Mouse (Mus musculus) lung, adult 18-20 months (tissue): ENCODE measurements at regions not wholly inside any gene's neighbourhood (a gene's known extent, or its start where the extent isn't known, plus 50 kb on each side); places are given as distances from the start of the nearest gene placed in this dataset.

Experiments
- DNase-seq, 2 experiments: peaks; one replicate each; pipeline ENCODE4 v3.0.0; 2022; ENCODE audit warnings: mixed read lengths in 2 of 2

DNA sequence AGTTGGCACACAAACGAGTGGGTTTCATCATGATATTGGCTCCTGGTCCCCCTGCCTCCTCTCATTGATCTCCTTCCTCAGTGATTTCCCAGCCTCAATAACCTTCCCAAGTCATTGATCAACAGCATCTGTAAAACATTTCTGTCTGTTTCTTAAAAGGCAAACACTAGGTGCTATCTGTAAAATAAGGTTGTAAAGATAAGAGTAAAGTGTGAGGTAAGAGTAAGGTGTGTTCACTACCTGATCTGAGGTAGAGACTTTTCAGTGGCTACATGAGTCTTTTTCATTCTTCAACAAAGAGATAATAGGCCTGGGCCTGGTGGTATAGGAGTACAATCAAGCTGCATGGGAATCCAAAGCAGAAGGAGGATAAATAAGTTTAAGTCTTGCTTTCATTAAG, 55.7 kb downstream of the Plk2 start:
- DNase-seq, result no peak

GRCm38 (mm10) chr13:110452009-110452525, 57.2 kb downstream of the Plk2 start:
- DNase-seq, result no peak

DNA sequence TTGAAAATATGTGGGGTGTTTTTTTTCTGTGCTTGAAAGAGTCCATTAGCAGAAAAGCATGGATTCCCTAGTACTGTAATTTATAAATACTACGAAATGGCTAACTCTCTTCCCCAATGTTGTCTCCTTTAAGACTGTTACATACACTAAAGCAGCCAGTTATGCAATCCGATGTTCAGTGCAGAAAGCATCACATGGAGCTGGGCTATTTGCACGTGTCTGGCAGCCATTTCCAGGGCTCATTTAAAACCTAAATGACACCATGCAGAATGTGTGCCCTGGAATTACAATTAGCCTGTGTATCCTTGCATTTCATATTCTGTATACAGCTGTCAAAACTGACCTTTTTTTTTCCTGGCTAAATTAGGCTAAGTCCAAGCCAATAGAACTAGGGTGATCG, 60.2 kb downstream of the Plk2 start:
- no peak for DNase-seq

- no peak for DNase-seq
Measured at GRCm38 (mm10) chr13:110455569-110456196, 60.8 kb downstream of the Plk2 start.

DNA sequence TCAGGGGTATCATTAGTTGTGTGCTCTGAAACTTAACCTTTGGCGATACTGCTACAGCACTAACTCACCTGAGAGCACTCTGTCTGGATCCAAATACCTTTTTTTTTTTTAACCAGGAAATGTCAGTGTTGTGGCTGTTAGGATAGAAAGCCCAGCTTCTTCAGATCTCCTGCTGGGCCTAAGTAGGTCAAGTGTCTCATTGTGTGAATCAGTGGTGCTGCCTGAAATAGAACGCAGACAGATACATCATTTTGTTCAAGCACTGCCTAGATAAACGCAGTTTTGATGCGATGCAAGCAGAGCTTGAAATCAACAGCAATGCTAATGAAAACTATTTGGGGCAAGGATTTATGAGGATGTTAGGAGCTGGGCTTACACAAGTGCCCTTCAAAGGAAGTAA, 63.9 kb downstream of the Plk2 start:
- DNase-seq, result no peak

DNA sequence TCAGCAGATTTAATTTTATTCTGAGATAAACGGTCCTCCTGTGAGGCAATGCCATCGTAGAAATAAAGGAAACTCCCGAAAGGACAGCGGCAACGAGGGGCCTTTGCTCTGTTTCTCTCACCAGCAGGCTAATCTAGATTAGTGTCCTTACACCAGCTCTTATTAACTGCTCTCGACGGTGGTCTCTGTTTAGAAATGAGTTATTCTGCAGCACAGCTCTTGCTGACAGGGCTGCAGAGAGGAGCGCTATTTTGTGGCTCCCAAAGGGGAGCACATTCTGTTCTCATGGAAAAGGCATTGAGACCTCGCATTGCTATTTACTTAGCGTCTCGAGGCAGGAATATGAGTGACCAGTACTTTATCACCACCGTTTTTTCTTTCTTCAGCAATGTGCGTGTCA, 66.7 kb downstream of the Plk2 start:
- no peak for DNase-seq

GRCm38 (mm10) chr13:110471526-110471925, 76.7 kb downstream of the Plk2 start:
- DNase-seq, result no peak

GRCm38 (mm10) chr13:110477709-110478108, 82.9 kb downstream of the Plk2 start:
- no peak for DNase-seq

GRCm38 (mm10) chr13:110484358-110484940, 89.6 kb downstream of the Plk2 start:
- DNase-seq, result peak in 1 of 2 experiments; percentile 4

- DNase-seq, result no peak
Measured at GRCm38 (mm10) chr13:110485515-110485914, 90.7 kb downstream of the Plk2 start.

DNA sequence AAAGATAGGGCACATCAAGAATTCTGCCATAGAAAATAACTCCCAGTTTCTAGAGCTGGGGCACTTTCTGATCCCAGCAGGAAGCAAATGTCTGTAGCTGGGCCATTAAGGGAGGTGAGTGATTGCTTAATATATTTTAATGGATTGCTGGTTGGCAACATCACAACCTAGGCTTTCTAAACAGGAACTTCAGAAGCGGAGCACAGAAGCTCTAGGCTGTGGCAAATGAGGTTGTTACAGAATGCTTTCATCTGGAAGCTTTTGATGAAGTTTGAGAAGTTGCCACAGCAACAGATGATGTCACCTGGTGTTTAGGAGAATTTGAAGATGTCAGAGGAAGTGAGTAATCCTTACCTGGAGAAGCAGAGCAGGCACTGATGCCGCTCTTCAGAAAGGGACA, 95.3 kb downstream of the Plk2 start:
- DNase-seq, result no peak

DNA sequence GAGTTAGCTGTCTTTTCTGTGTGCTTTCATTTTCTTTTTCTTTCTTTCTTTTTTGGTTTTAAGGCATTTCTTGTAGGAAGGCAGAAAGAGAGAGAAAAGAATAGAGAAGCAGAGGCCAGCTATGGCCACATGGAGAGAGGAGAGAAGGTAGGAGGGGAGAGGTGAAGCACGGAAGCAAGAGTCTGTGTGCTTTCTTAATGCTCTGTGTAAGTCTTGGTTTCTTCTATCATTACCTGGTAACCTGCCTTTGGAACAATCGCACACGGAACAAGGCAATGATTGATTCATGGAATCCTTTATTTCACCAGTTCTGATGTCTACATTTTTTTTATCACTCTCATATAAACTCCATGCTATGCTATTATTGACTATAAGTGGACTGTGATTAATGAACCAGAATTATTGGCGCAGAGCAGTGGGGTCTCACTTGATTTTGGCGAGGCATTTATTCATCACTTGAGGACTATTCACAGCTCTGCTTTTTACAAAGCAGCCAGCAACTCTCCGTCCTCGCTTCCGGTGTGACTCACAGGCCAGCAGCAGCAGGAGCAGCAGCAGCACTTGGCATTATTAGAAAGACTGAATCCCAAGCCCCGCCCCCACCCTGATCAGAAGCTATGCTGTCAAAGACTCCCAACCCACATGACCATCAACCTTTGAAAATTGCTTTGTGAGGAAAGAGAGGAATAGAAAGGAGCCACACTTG, 97.6 kb downstream of the Plk2 start:
- no peak for DNase-seq

DNA sequence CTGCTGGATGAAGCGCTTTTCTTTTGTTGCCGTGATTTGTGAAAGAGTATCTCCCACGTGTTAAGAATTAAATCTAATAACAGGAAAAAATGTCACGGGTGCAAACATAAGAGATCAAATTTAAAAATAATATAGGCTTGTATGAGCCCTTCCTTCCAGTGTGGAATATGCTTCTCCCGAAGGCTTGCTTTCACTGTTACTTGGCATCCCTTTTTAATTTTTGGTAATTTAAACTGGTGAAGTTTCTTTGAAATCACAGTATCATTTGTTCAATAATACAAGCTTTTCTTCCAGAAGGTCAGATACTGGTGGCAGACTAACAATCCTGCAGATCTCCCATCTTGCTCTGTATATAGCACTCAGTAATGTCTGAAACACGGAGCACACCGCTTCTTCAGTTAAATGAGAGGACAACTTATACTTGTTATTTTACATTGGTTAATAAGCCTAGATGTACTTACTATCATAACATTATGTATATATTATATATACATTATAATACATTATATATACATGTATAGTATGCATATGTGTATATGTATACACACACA, 98.2 kb downstream of the Plk2 start:
- DNase-seq, result no peak

GRCm38 (mm10) chr13:110497461-110497860, 102.6 kb downstream of the Plk2 start:
- no peak for DNase-seq

GRCm38 (mm10) chr13:110507814-110508362, 113.0 kb downstream of the Plk2 start:
- no peak for DNase-seq

DNA sequence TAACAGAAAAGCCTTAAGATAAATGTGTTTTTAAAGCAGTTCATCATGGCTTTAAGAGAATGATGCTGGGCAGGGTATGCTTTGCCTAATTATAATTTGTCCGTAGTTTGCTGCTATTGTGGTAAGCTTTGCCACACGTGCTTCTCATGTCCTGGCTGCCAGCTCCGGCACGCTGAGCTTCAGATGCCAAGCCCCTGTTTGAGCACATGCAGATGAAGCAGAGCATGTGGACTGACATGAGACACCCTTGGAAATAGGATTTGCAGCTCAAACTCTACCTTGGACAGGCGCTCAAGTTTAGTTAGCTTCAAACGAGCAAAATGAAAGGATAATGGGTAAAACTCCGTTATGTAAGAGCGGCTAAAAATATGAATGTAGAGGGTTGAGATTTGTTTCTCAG, 123.1 kb downstream of the Plk2 start:
- no peak for DNase-seq

- DNase-seq, result no peak
Measured at GRCm38 (mm10) chr13:110522974-110523373, 128.1 kb downstream of the Plk2 start.

- DNase-seq, result no peak
Measured at GRCm38 (mm10) chr13:110527681-110528080, 132.8 kb downstream of the Plk2 start.

DNA sequence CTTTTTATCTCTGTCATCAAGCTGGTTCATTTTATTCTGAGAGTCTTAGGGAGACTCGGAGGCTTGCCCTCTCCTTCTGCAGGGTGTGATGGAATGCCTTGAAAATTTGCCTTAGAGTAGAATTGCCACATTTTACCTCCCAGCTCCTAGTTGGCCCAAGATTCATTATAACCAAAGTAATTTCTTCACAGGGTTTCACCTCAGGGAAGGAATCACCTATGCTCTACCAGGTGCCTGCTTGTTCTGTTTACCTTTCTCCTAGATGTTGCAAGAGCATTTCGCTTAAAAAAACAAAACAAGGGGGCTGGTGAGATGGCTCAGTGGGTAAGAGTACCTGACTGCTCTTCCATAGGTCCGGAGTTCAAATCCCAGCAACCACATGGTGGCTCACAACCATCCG, 134.8 kb downstream of the Plk2 start:
- DNase-seq, result no peak

DNA sequence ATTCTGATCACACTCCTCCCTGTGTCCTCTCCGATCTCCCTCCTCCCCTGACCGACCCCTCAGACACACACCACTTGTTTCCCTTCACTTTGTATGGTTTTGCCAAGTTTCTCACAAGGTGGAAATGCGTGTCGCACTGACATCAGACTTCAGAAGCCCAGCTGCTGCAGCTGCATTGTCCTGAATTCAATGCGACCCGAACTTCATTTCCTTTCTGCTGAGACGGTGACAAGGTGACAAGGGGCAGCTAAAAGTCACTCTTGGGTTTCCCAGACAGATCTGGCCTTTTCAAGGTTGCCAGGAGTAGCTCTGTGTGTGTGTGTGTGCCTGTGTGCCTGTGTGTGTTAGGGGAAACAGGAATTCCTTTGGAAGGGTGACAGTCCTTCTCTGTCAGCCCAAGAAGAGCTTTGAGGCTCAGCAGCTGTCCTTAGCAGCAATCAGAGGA, 139.5 kb downstream of the Plk2 start:
- DNase-seq, result no peak

DNA sequence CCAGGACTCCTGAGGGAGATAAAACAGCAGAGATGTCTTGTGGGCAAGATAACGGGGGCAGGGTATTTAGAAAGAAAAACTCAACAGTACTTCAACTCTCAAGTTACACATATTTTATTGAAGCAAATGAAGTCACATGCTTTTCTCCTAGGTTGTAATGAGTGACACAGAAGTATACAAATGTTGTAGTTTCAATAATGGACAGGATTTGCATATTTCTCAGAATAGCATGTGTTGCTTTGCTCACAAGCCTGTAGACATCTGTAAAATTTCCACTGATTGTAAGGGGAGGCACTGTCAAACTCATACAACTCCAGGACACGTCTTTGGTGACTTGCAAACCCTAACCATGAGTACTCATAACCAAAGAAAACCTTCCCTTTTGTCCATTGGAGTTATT, 140.9 kb downstream of the Plk2 start:
- no peak for DNase-seq

DNA sequence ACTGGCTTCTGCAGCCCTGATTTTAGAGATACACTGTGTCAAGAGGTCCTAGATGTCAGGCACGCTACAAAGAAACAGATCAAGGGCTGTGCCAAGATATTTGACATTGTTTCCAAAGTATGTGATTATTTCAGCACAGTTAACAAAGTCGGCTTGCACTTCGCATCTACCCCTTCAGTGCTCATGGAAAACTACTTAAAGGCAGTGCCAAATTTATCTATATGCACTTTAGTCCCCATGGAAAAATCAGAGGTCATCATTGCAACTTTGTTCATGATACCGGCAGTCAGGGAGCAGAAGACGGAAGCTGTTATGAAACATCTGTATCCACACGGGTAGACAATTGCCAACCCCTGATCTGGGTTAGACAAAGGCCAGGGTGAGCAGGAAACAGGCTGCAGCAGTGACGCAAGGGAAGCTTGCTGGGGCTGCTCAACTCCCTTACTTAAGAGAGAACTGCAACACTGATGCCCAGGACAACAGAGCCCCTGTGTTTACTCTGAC, 143.2 kb downstream of the Plk2 start:
- peak; percentile 58 to 68 for DNase-seq

DNA sequence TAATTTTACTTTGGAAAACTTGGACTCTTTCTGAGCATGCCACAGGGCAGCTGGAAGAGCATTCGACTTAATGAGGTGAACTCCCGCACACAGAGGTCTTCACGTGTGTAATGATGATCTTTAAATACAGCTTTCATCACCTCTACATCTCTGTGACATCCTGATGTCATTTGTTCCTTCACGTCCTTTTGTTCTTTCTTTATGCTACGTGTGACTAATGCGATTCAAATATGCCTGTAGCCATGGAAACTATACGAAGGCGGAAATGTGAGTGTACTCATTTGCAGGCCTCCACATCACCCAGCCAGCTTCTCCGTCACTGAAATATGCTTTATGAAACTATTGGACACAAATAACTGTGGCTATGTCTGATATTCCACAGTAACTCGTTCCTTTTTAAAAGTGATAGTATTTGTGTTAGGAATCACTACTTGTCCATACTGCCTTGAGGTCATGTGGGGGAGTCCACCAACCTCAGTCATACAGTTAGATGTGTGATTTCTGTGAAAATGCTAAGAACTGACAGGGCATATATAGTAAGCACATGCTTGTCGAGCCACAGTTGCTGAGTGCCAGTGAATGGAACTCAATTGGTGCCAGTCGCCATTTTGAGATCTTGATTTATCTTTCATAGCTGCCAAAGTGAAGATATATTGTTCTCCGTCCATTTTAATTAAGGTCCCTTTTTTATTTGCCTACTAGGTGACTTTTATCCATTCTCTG, 145.9 kb downstream of the Plk2 start:
- no peak for DNase-seq
